Mouse (Mus musculus) MEL (cell line): ENCODE measurements around the gene Prm3.

ENCODE experiments used
- CHD2 ChIP-seq: IDR thresholded peaks from 2 replicates; pipeline ENCODE4 v1.6.1; 2011; ENCODE audit warnings: low read length, improper control_type of control experiment
- CTCF ChIP-seq, 3 experiments: IDR thresholded peaks in 2 of 3; conservative IDR thresholded peaks in 1 of 3; 2 replicates each; pipeline ENCODE4 v1.5.1; 2011 to 2012; ENCODE audit warnings: low read length in 3 of 3, low read depth in 2 of 3, mild to moderate bottlenecking in 2 of 3, improper control_type of control experiment in 1 of 3, inconsistent platforms in 1 of 3, mixed read lengths in 1 of 3, moderate library complexity in 1 of 3; ENCODE audit not compliant: control insufficient read depth in 1 of 3, insufficient read depth in 1 of 3, poor library complexity in 1 of 3, severe bottlenecking in 1 of 3
- E2F4 ChIP-seq: IDR thresholded peaks from 2 replicates; pipeline ENCODE4 v1.6.1; 2011; ENCODE audit warnings: low read depth, low read length, improper control_type of control experiment, borderline replicate concordance
- HCFC1 ChIP-seq: IDR thresholded peaks from 2 replicates; pipeline ENCODE4 v1.6.1; 2012; ENCODE audit warnings: low read depth, mild to moderate bottlenecking, inconsistent platforms, low read length, improper control_type of control experiment, moderate library complexity
- JUND ChIP-seq: IDR thresholded peaks from 2 replicates; pipeline ENCODE4 v1.6.1; 2011; ENCODE audit warnings: low read depth, mild to moderate bottlenecking, improper control_type of control experiment, low read length
- KAT2A ChIP-seq: conservative IDR thresholded peaks from 2 replicates; pipeline ENCODE4 v1.6.1; 2012; ENCODE audit warnings: low read depth, low read length, improper control_type of control experiment, inconsistent platforms
- POLR2A ChIP-seq, 2 experiments: IDR thresholded peaks; 2 replicates each; pipeline ENCODE4 v1.6.1; 2011 to 2012; ENCODE audit warnings: low read length in 2 of 2, mild to moderate bottlenecking in 2 of 2, control low read depth in 1 of 2, improper control_type of control experiment in 1 of 2, low read depth in 1 of 2, moderate library complexity in 1 of 2; ENCODE audit not compliant: control insufficient read depth in 1 of 2, insufficient read depth in 1 of 2, poor library complexity in 1 of 2
- RCOR1 ChIP-seq: IDR thresholded peaks from 2 replicates; pipeline ENCODE4 v1.6.1; 2012; ENCODE audit warnings: low read depth, mild to moderate bottlenecking, inconsistent platforms, low read length, improper control_type of control experiment
- SMC3 ChIP-seq: IDR thresholded peaks from 2 replicates; pipeline ENCODE4 v1.6.1; 2011; ENCODE audit warnings: low read depth, low read length, improper control_type of control experiment
- TAL1 ChIP-seq: IDR thresholded peaks from 2 replicates; pipeline ENCODE4 v1.6.1; 2012; ENCODE audit warnings: mild to moderate bottlenecking, inconsistent platforms, low read length, moderate library complexity, mixed read lengths
- USF1 ChIP-seq: IDR thresholded peaks from 2 replicates; pipeline ENCODE4 v1.6.1; 2014; ENCODE audit warnings: low read depth, mild to moderate bottlenecking, inconsistent platforms, low read length, improper control_type of control experiment, moderate library complexity
- ZC3H11A ChIP-seq: IDR thresholded peaks from 2 replicates; pipeline ENCODE4 v1.6.1; 2012; ENCODE audit warnings: low read depth, mild to moderate bottlenecking, inconsistent platforms, low read length, improper control_type of control experiment
- ZMIZ1 ChIP-seq: IDR thresholded peaks from 2 replicates; pipeline ENCODE4 v1.6.1; 2012; ENCODE audit warnings: low read depth, mild to moderate bottlenecking, inconsistent platforms, low read length, improper control_type of control experiment, moderate library complexity
- ZNF384 ChIP-seq: IDR thresholded peaks from 2 replicates; pipeline ENCODE4 v1.6.1; 2012; ENCODE audit warnings: low read depth, mild to moderate bottlenecking, inconsistent platforms, low read length, improper control_type of control experiment

GRCm38 (mm10) chr16:10754521-10755296, 36.0 kb downstream of the Prm3 start:
- TF ChIP-seq ZC3H11A, result no peak
- no peak for TF ChIP-seq SMC3
- TF ChIP-seq CTCF (IDR thresholded peaks at IDR 0.05 in 2 of 3, conservative IDR thresholded peaks at IDR 0.05 in 1 of 3; ENCODE audit: control insufficient read depth in 1 of 3, insufficient read depth in 1 of 3, low read depth in 2 of 3, low read length in 3 of 3, poor library complexity in 1 of 3, severe bottlenecking in 1 of 3), result no peak
- no peak for TF ChIP-seq JUND
- no peak for TF ChIP-seq CHD2
- TF ChIP-seq HCFC1, result no peak
- no peak for TF ChIP-seq E2F4
- no peak for TF ChIP-seq TAL1
- TF ChIP-seq RCOR1, result no peak
- TF ChIP-seq USF1, result no peak
- TF ChIP-seq POLR2A (IDR thresholded peaks at IDR 0.05; ENCODE audit: control insufficient read depth in 1 of 2, insufficient read depth in 1 of 2, low read depth in 1 of 2, low read length in 2 of 2, poor library complexity in 1 of 2), result no peak
- TF ChIP-seq ZMIZ1, result no peak
- no peak for TF ChIP-seq KAT2A
- TF ChIP-seq ZNF384, result no peak
